Mouse (Mus musculus): Measurements from ENCODE around the gene Zic1. TPM values are rescaled to one million over a fixed set of nuclear protein-coding genes. Genes with fewer than 3 reads are reported as not detected.

The Zic1 gene
- polyA plus RNA-seq, 1 experiment: 9.9 TPM

DNA sequence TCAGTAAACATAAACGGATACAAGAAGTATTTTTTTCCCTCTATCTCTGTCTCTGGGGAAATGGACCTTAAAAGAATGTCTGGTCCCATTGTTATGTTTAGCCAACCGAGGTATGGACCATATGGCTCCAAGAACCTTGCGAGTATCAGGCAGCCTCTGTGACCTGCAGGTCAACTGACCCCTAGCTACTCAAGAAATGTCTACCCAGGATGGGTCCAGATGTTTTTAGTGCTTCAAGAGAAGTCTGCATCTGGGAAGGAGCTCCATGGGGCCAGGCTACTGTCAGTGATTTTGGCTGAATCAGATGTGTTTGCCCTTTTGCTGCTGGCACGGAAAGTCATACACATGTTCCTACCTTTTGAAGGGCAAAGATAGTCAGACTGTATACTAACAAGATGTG, 9.1 kb upstream of the Zic1 start:
- Histone ChIP-seq H3K79me2 (ENCODE audit: control insufficient read depth, insufficient read depth) (no peaks in the 10 kb centered on the region), H3K27me3 (ENCODE audit: control insufficient read depth, insufficient read depth, insufficient read length) (no peaks in the 10 kb centered on the region), H3K36me3 (ENCODE audit: control insufficient read depth, insufficient read depth) (no peaks in the 10 kb centered on the region), H3K4me3 (ENCODE audit: insufficient read depth, poor library complexity, severe bottlenecking) (no peak overlapping the region), H3ac (ENCODE audit: control insufficient read depth, insufficient read length, low read depth) (no peak overlapping the region), H3K79me3 (ENCODE audit: low read depth) (no peaks in the 10 kb centered on the region)
- TF ChIP-seq FOSL1 (IDR thresholded peaks at IDR 0.05; ENCODE audit: insufficient read depth, low read length, poor library complexity, severe bottlenecking): no peak
- no peak for TF ChIP-seq CTCF (IDR thresholded peaks at IDR 0.05; ENCODE audit: control insufficient read depth, insufficient read depth, insufficient read length)
- no peak for TF ChIP-seq CEBPB (IDR thresholded peaks at IDR 0.05; ENCODE audit: low read depth)
- TF ChIP-seq MAX (IDR thresholded peaks at IDR 0.05): no peak
- no peak for TF ChIP-seq USF1 (IDR thresholded peaks at IDR 0.05; ENCODE audit: low read depth)
- TF ChIP-seq MYOG (IDR thresholded peaks at IDR 0.05; ENCODE audit: control insufficient read depth, extremely low read depth, insufficient read length): no peak
- no peak for TF ChIP-seq MYOD1 (IDR thresholded peaks at IDR 0.05; ENCODE audit: control insufficient read depth, insufficient read length, low read depth)

DNA sequence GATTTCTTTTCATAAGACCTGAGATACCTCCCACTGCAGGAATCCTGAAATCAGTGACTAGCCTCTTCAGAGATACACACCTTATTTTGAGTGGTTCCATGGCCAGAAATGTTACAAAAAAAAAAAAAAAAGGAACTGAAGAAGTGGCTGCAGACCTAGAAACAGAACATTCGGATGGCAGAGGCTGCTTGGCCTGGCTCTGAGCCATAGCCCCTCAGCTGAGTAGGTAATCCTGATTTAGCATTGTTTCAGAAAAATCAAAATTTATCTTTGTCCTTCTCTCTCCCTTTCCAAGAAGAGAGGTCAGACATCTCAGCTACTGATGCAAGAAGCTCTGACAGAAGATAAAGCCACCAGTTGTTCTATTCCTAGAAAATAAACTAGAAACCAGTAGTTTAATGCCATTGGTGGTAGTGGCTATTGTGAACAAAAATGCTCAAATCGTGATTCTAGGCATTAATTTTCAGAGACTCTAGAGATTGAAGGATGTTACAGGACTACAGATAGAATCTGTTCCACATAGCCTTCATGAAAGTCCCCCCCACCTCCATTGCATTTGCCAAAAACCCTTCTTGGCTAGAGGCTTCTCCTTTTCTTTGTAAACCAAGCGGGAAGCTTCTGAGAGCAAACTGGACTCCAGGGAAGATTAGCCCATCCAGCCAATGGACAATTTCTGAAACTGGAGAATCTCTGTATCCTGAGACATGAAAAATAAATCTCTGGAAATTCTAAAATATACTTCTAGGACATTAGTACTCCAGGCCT, 8.4 kb upstream of the Zic1 start:
- Histone ChIP-seq H3K79me3 (ENCODE audit: low read depth) (no peaks in the 10 kb centered on the region), H3K36me3 (ENCODE audit: control insufficient read depth, insufficient read depth) (no peaks in the 10 kb centered on the region), H3K79me2 (ENCODE audit: control insufficient read depth, insufficient read depth) (no peaks in the 10 kb centered on the region), H3K4me3 (ENCODE audit: insufficient read depth, poor library complexity, severe bottlenecking) (no peak overlapping the region), H3ac (ENCODE audit: control insufficient read depth, insufficient read length, low read depth) (no peak overlapping the region), H3K27me3 (ENCODE audit: control insufficient read depth, insufficient read depth, insufficient read length) (no peaks in the 10 kb centered on the region)
- no peak for TF ChIP-seq MAX (IDR thresholded peaks at IDR 0.05)
- no peak for TF ChIP-seq MYOD1 (IDR thresholded peaks at IDR 0.05; ENCODE audit: control insufficient read depth, insufficient read length, low read depth)
- TF ChIP-seq CEBPB (IDR thresholded peaks at IDR 0.05; ENCODE audit: low read depth): no peak

GRCm38 (mm10) chr9:91371608-91372007, 6.0 kb upstream of the Zic1 start:
- no peaks in the 10 kb centered on the region for H3K79me3 ChIP-seq (ENCODE audit: low read depth)
- H3K4me3 ChIP-seq (ENCODE audit: insufficient read depth, poor library complexity, severe bottlenecking): no peak overlapping the region
- H3K79me2 ChIP-seq (ENCODE audit: control insufficient read depth, insufficient read depth): no peaks in the 10 kb centered on the region
- no peak for TF ChIP-seq MYOG (IDR thresholded peaks at IDR 0.05; ENCODE audit: control insufficient read depth, extremely low read depth, insufficient read length)
- no peak for TF ChIP-seq USF1 (IDR thresholded peaks at IDR 0.05; ENCODE audit: low read depth)
- no peak for TF ChIP-seq MYOD1 (IDR thresholded peaks at IDR 0.05; ENCODE audit: control insufficient read depth, insufficient read length, low read depth)
- no peak for TF ChIP-seq FOSL1 (IDR thresholded peaks at IDR 0.05; ENCODE audit: insufficient read depth, low read length, poor library complexity, severe bottlenecking)
- H3K27me3 ChIP-seq (ENCODE audit: control insufficient read depth, insufficient read depth, insufficient read length): no peaks in the 10 kb centered on the region
- H3K36me3 ChIP-seq (ENCODE audit: control insufficient read depth, insufficient read depth): no peaks in the 10 kb centered on the region
- H3ac ChIP-seq (ENCODE audit: control insufficient read depth, insufficient read length, low read depth): no peak overlapping the region

DNA sequence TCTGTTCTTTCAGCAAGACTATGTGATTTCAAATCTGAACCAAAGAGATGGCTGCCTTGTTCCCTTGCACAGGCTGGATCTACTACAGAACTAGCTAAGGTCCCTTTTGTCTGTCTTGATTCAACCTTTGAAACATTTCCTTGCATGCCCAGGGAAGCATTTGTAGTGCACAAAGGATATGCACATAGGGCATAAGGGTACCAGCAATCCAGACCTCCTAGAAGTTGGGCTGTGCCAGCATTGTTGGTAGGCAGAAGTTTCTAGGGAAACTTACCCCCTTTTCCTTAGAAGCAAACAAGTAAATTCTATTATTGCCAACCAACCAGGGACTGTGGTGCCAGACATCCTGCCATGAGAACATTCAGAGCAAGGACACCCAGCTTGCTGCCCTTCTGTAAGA, 5.4 kb upstream of the Zic1 start:
- H3K79me3 ChIP-seq (ENCODE audit: low read depth): no peaks in the 10 kb centered on the region
- H3ac ChIP-seq (ENCODE audit: control insufficient read depth, insufficient read length, low read depth): no peak overlapping the region
- H3K79me2 ChIP-seq (ENCODE audit: control insufficient read depth, insufficient read depth): no peaks in the 10 kb centered on the region
- H3K4me3 ChIP-seq (ENCODE audit: insufficient read depth, poor library complexity, severe bottlenecking): no peak overlapping the region
- H3K27me3 ChIP-seq (ENCODE audit: control insufficient read depth, insufficient read depth, insufficient read length): no peaks in the 10 kb centered on the region
- no peaks in the 10 kb centered on the region for H3K36me3 ChIP-seq (ENCODE audit: control insufficient read depth, insufficient read depth)
- no peak for TF ChIP-seq CTCF (IDR thresholded peaks at IDR 0.05; ENCODE audit: control insufficient read depth, insufficient read depth, insufficient read length)
- no peak for TF ChIP-seq MYOD1 (IDR thresholded peaks at IDR 0.05; ENCODE audit: control insufficient read depth, insufficient read length, low read depth)
- no peak for TF ChIP-seq USF1 (IDR thresholded peaks at IDR 0.05; ENCODE audit: low read depth)
- TF ChIP-seq FOSL1 (IDR thresholded peaks at IDR 0.05; ENCODE audit: insufficient read depth, low read length, poor library complexity, severe bottlenecking): no peak
- TF ChIP-seq MAX (IDR thresholded peaks at IDR 0.05): no peak
- TF ChIP-seq CEBPB (IDR thresholded peaks at IDR 0.05; ENCODE audit: low read depth): no peak
- TF ChIP-seq MYOG (IDR thresholded peaks at IDR 0.05; ENCODE audit: control insufficient read depth, extremely low read depth, insufficient read length): no peak

GRCm38 (mm10) chr9:91370191-91370708, 4.6 kb upstream of the Zic1 start:
- H3K79me2 ChIP-seq (ENCODE audit: control insufficient read depth, insufficient read depth): no peaks in the 10 kb centered on the region
- H3K27me3 ChIP-seq (ENCODE audit: control insufficient read depth, insufficient read depth, insufficient read length): no peaks in the 10 kb centered on the region
- no peaks in the 10 kb centered on the region for H3K36me3 ChIP-seq (ENCODE audit: control insufficient read depth, insufficient read depth)
- no peak for TF ChIP-seq MYOG (IDR thresholded peaks at IDR 0.05; ENCODE audit: control insufficient read depth, extremely low read depth, insufficient read length)
- TF ChIP-seq FOSL1 (IDR thresholded peaks at IDR 0.05; ENCODE audit: insufficient read depth, low read length, poor library complexity, severe bottlenecking): no peak
- TF ChIP-seq CEBPB (IDR thresholded peaks at IDR 0.05; ENCODE audit: low read depth): no peak
- TF ChIP-seq MYOD1 (IDR thresholded peaks at IDR 0.05; ENCODE audit: control insufficient read depth, insufficient read length, low read depth): no peak
- no peak for TF ChIP-seq USF1 (IDR thresholded peaks at IDR 0.05; ENCODE audit: low read depth)
- TF ChIP-seq CTCF (IDR thresholded peaks at IDR 0.05; ENCODE audit: control insufficient read depth, insufficient read depth, insufficient read length): no peak
- no peak for TF ChIP-seq MAX (IDR thresholded peaks at IDR 0.05)
- no peaks in the 10 kb centered on the region for H3K79me3 ChIP-seq (ENCODE audit: low read depth)
- no peak overlapping the region for H3ac ChIP-seq (ENCODE audit: control insufficient read depth, insufficient read length, low read depth)
- H3K4me3 ChIP-seq (ENCODE audit: insufficient read depth, poor library complexity, severe bottlenecking): no peak overlapping the region

Data from C2C12 (cell line).